Mouse (Mus musculus) heart, postnatal 0 days (tissue): Measurements from ENCODE around the gene Agap1.

ENCODE experiments used
- CTCF ChIP-seq: IDR thresholded peaks from 2 replicates; pipeline ENCODE4 v1.5.1; 2016; ENCODE audit warnings: antibody characterized with exemption, control low read depth, low read depth
- EP300 ChIP-seq: IDR thresholded peaks from 2 replicates; pipeline ENCODE4 v1.6.1; 2016; ENCODE audit warnings: antibody characterized with exemption, low read depth

GRCm38 (mm10) chr1:89676411-89676810, 221.8 kb downstream of the Agap1 start:
- TF ChIP-seq CTCF (peak; percentile 46), EP300 (no peak)
